Mouse (Mus musculus) midbrain, embryonic 13.5 days (tissue): Measurements from ENCODE around the gene Ptpn11. TPM values are rescaled to one million over a fixed set of nuclear protein-coding genes. Genes with fewer than 3 reads are reported as not detected.
A peak's percentile ranks its signal among the peaks of the same experiment; 100 is the strongest.

Source experiments
- ATAC-seq: fragments of 200-750 bp; cut with Nextera tagmentation; 2 replicates; pipeline ENCODE4 v1.8.0; 2017; ENCODE audit warnings: mild to moderate bottlenecking, moderate TSS enrichment, moderate library complexity
- H3K27ac ChIP-seq: fragments of 300-500 bp; sonication (generic); 2 replicates; pipeline ENCODE4 v1.5.1; 2015; ENCODE audit warnings: inconsistent platforms, mild to moderate bottlenecking, moderate library complexity
- H3K27me3 ChIP-seq: fragments of 300-500 bp; sonication (generic); 2 replicates; pipeline ENCODE4 v1.6.1; 2015; ENCODE audit warnings: mild to moderate bottlenecking, inconsistent platforms
- H3K36me3 ChIP-seq: fragments of 300-500 bp; sonication (generic); 2 replicates; pipeline ENCODE4 v1.6.1; 2015; ENCODE audit warnings: mild to moderate bottlenecking, inconsistent platforms
- H3K4me1 ChIP-seq: fragments of 300-500 bp; sonication (generic); replicated peaks from 2 replicates; pipeline ENCODE4 v1.6.1; 2015; ENCODE audit warnings: inconsistent platforms
- H3K4me2 ChIP-seq: fragments of 300-500 bp; sonication (generic); replicated peaks from 2 replicates; pipeline ENCODE4 v1.6.1; 2015; ENCODE audit warnings: moderate library complexity, mild to moderate bottlenecking, inconsistent platforms
- H3K4me3 ChIP-seq: fragments of 300-500 bp; sonication (generic); replicated peaks from 2 replicates; pipeline ENCODE4 v1.5.1; 2015; ENCODE audit warnings: mild to moderate bottlenecking, inconsistent platforms
- H3K9ac ChIP-seq: fragments of 300-500 bp; sonication (generic); replicated peaks from 2 replicates; pipeline ENCODE4 v1.6.1; 2015; ENCODE audit warnings: mild to moderate bottlenecking, inconsistent platforms
- H3K9me3 ChIP-seq: fragments of 300-500 bp; sonication (generic); 2 replicates; pipeline ENCODE4 v1.6.1; 2016; ENCODE audit warnings: mild to moderate bottlenecking, inconsistent platforms
- WGBS: fragments of 180-500 bp; shearing (Covaris S2); methylation state at CpG from one replicate; pipeline ENCODE4 v1.1.7; 2015; 5-methylcytosine and 5-hydroxymethylcytosine counted together
- polyA plus RNA-seq: library from polyadenylated mRNA; unstranded; fragments of >200 nt; fragmentation: Nextera tagmentation; extraction: Ambion mirVana; gene quantifications from 2 replicates; pipeline ENCODE4 v1.2.1, GENCODE M21; 2015

The Ptpn11 gene
- polyA plus RNA-seq, 1 experiment from 2014 or later: 23.2 TPM

- peak; percentile 70 for ATAC-seq
Measured at GRCm38 (mm10) chr5:121089660-121090059, 101.5 kb downstream of the Ptpn11 start.

GRCm38 (mm10) chr5:121087733-121088132, 103.5 kb downstream of the Ptpn11 start:
- Histone ChIP-seq H3K27ac (no peak overlapping the region), H3K4me1 (peaks cover 8% of the 10 kb centered on the region), H3K4me2 (no peak overlapping the region), H3K9ac (no peak overlapping the region), H3K36me3 (no peaks in the 10 kb centered on the region), H3K4me3 (no peak overlapping the region), H3K9me3 (no peaks in the 10 kb centered on the region), H3K27me3 (no peaks in the 10 kb centered on the region)
- 67% methylated on average over 7 of the region's 7 CpGs for WGBS
- no peak for ATAC-seq

More at GRCm38 (mm10) chr5:121089660-121090059, 101.5 kb downstream of the Ptpn11 start:
- Histone ChIP-seq H3K4me1 (peaks cover 8% of the 10 kb centered on the region), H3K4me2 (no peak overlapping the region), H3K9me3 (no peaks in the 10 kb centered on the region), H3K27me3 (no peaks in the 10 kb centered on the region), H3K9ac (no peak overlapping the region), H3K36me3 (no peaks in the 10 kb centered on the region), H3K4me3 (no peak overlapping the region), H3K27ac (peak overlapping the region; percentile 70)
- 57% methylated on average over 7 of the region's 7 CpGs for WGBS

DNA sequence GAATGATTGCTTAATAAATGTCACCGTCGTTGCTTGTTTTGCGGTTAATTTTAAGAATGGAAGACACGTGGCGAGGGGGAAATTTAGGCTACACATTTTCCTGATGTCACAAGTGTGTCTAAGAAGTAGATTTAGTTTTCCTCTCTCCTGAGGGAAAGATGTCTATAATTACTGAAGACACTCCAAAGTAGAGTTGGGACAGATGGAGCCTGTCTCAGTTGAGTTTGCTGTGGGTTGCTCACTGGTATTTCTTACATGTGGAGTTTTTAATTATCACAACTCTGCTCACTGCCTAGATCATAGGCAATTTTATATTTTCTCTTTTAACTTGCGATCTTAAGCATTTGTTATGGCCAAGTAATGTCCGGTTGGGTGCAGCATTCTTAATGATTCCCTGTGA, 108.6 kb downstream of the Ptpn11 start:
- H3K9me3 ChIP-seq: 0 out of 2 replicates have a peak, but pooled peaks cover 2% of the 10 kb centered on the region
- H3K9ac ChIP-seq: no peak overlapping the region
- 94% methylated on average over 7 of the region's 7 CpGs for WGBS
- no peaks in the 10 kb centered on the region for H3K27me3 ChIP-seq
- ATAC-seq: no peak
- H3K36me3 ChIP-seq: no peaks in the 10 kb centered on the region
- no peak overlapping the region for H3K4me2 ChIP-seq
- H3K4me3 ChIP-seq: no peak overlapping the region
- no peak overlapping the region for H3K27ac ChIP-seq
- no peaks in the 10 kb centered on the region for H3K4me1 ChIP-seq

GRCm38 (mm10) chr5:121081754-121082153, 109.4 kb downstream of the Ptpn11 start:
- Histone ChIP-seq H3K36me3 (no peaks in the 10 kb centered on the region), H3K4me3 (no peak overlapping the region), H3K27ac (no peak overlapping the region), H3K27me3 (no peaks in the 10 kb centered on the region), H3K9me3 (0 out of 2 replicates have a peak, but pooled peaks cover 2% of the 10 kb centered on the region), H3K4me2 (no peak overlapping the region), H3K4me1 (no peaks in the 10 kb centered on the region; the same call in 1 of the 2 replicates), H3K9ac (no peak overlapping the region)
- 84% methylated on average over 5 of the region's 5 CpGs for WGBS
- ATAC-seq: no peak

Other genes starting within 250 kb of the Ptpn11 start
- gene Rph3a, start 181.3 kb downstream of the Ptpn11 start, polyA plus RNA-seq: 8.4 and 9.1 TPM in 2 replicates
- gene Rpl6, start 13.1 kb upstream of the Ptpn11 start, polyA plus RNA-seq: 416 and 429 TPM in 2 replicates
- gene Hectd4, start 28.8 kb upstream of the Ptpn11 start, polyA plus RNA-seq: 16.8 and 18.0 TPM in 2 replicates
- gene Trafd1, start 194.2 kb upstream of the Ptpn11 start, polyA plus RNA-seq: 149 and 150 TPM in 2 replicates
- 48.0 and 50.7 TPM in 2 replicates for gene Naa25, start 206.5 kb upstream of the Ptpn11 start, polyA plus RNA-seq